Mouse (Mus musculus) gastrocnemius, postnatal 4 days (tissue): Measurements from ENCODE around the gene Slc15a1. TPM values are rescaled to one million over a fixed set of nuclear protein-coding genes. Genes with fewer than 3 reads are reported as not detected.

Source experiments
- DNase-seq, 2 experiments: peaks; one replicate each; pipeline ENCODE4 v3.0.0; 2021 to 2022; ENCODE audit warnings: low spot score in 2 of 2, mixed read lengths in 2 of 2
- total RNA-seq, 2 experiments: library from RNA; stranded (reverse); gene quantifications; 2 replicates each; pipeline ENCODE4 v1.2.3; 2021

The Slc15a1 gene
- total RNA-seq, 2 experiments from 2014 or later = not detected

GRCm38 (mm10) chr14:121452227-121452626 is 52.8 kb downstream of the Slc15a1 start:
- no peak for DNase-seq

- no peak for DNase-seq
Measured at GRCm38 (mm10) chr14:121451424-121452029, 53.5 kb downstream of the Slc15a1 start.

GRCm38 (mm10) chr14:121450504-121451423 is 54.3 kb downstream of the Slc15a1 start:
- peak; percentile 37 to 50 for DNase-seq

GRCm38 (mm10) chr14:121446951-121447350 is 58.1 kb downstream of the Slc15a1 start:
- DNase-seq = no peak

- DNase-seq = peak; percentile 55 to 75
Measured at GRCm38 (mm10) chr14:121445194-121445593, 59.9 kb downstream of the Slc15a1 start.

GRCm38 (mm10) chr14:121440807-121441206 is 64.2 kb downstream of the Slc15a1 start:
- DNase-seq = no peak

GRCm38 (mm10) chr14:121437026-121437425 is 68.0 kb downstream of the Slc15a1 start:
- peak; percentile 42 to 74 for DNase-seq

- DNase-seq = no peak
Measured at GRCm38 (mm10) chr14:121436455-121436854, 68.6 kb downstream of the Slc15a1 start.

- DNase-seq = no peak
Measured at GRCm38 (mm10) chr14:121435794-121436193, 69.3 kb downstream of the Slc15a1 start.

GRCm38 (mm10) chr14:121431261-121431660 is 73.8 kb downstream of the Slc15a1 start:
- DNase-seq = no peak

GRCm38 (mm10) chr14:121429854-121430535 is 75.1 kb downstream of the Slc15a1 start:
- no peak for DNase-seq

- DNase-seq = no peak
Measured at GRCm38 (mm10) chr14:121428148-121428547, 76.9 kb downstream of the Slc15a1 start.

- no peak for DNase-seq
Measured at GRCm38 (mm10) chr14:121426743-121427142, 78.3 kb downstream of the Slc15a1 start.

- no peak for DNase-seq
Measured at GRCm38 (mm10) chr14:121425004-121425793, 79.9 kb downstream of the Slc15a1 start.

- no peak for DNase-seq
Measured at GRCm38 (mm10) chr14:121423341-121423751, 81.7 kb downstream of the Slc15a1 start.

GRCm38 (mm10) chr14:121422664-121423340 is 82.2 kb downstream of the Slc15a1 start:
- DNase-seq = no peak

- DNase-seq = no peak
Measured at GRCm38 (mm10) chr14:121422000-121422399, 83.1 kb downstream of the Slc15a1 start.

GRCm38 (mm10) chr14:121417594-121417993 is 87.5 kb downstream of the Slc15a1 start:
- peak in 1 of 2 experiments; percentile 45 for DNase-seq

GRCm38 (mm10) chr14:121416626-121417319 is 88.3 kb downstream of the Slc15a1 start:
- DNase-seq = no peak
